Mouse (Mus musculus) erythroblast, embryonic 14.5 days (primary cell): ENCODE data around the gene Sarnp. TPM values are rescaled to one million over a fixed set of nuclear protein-coding genes. Genes with fewer than 3 reads are reported as not detected.
A peak's percentile ranks its signal among the peaks of the same experiment; 100 is the strongest.

Experiments used
- H3K27me3 ChIP-seq: 2 replicates; pipeline ENCODE4 v1.6.1; 2012; ENCODE audit warnings: inconsistent platforms; ENCODE audit not compliant: control insufficient read depth
- H3K36me3 ChIP-seq: 2 replicates; pipeline ENCODE4 v1.6.1; 2012; ENCODE audit warnings: mild to moderate bottlenecking, inconsistent platforms; ENCODE audit not compliant: control insufficient read depth
- H3K4me1 ChIP-seq: 2 replicates; pipeline ENCODE4 v1.6.1; 2012; ENCODE audit warnings: inconsistent platforms; ENCODE audit not compliant: control insufficient read depth
- H3K4me3 ChIP-seq: replicated peaks from 2 replicates; pipeline ENCODE3; 2012; ENCODE audit warnings: moderate library complexity, mild to moderate bottlenecking, inconsistent platforms
- H3K9me3 ChIP-seq: 2 replicates; pipeline ENCODE4 v1.6.1; 2012; ENCODE audit warnings: low read length, inconsistent platforms, mixed read lengths; ENCODE audit not compliant: control insufficient read depth
- GATA1 ChIP-seq: IDR thresholded peaks from 2 replicates; pipeline ENCODE4 v1.6.1; 2012; ENCODE audit warnings: low read length, inconsistent platforms, mixed read lengths
- TAL1 ChIP-seq: IDR thresholded peaks from 3 replicates; pipeline ENCODE4 v1.6.1; 2012; ENCODE audit warnings: low read length, inconsistent platforms, mixed read lengths
- polyA plus RNA-seq: library from polyadenylated mRNA; stranded (reverse); fragments of >175 nt; gene quantifications from 2 replicates; pipeline ENCODE4 v1.2.3, GENCODE M21; 2012

Sarnp gene
- polyA plus RNA-seq, 1 experiment = 2.5 TPM

GRCm38 (mm10) chr10:128908778-128909448 is 91.8 kb downstream of the Sarnp start:
- no peak for TF ChIP-seq TAL1
- no peak for TF ChIP-seq GATA1
- H3K27me3 ChIP-seq = peaks cover 58% of the 10 kb centered on the region
- peaks cover 6% of the 10 kb centered on the region for H3K4me1 ChIP-seq
- no peaks in the 10 kb centered on the region; the same call in 1 of the 2 replicates for H3K36me3 ChIP-seq
- no peak overlapping the region for H3K4me3 ChIP-seq
- H3K9me3 ChIP-seq = no peaks in the 10 kb centered on the region; the same call in 1 of the 2 replicates

GRCm38 (mm10) chr10:128909567-128910028 is 92.5 kb downstream of the Sarnp start:
- Histone ChIP-seq H3K4me3 (peak overlapping the region; percentile 54), H3K9me3 (no peaks in the 10 kb centered on the region; the same call in 1 of the 2 replicates), H3K27me3 (peaks cover 58% of the 10 kb centered on the region), H3K4me1 (peaks cover 6% of the 10 kb centered on the region), H3K36me3 (no peaks in the 10 kb centered on the region; the same call in 1 of the 2 replicates)
- TF ChIP-seq TAL1 (no peak), GATA1 (no peak)

- Histone ChIP-seq H3K9me3 (no peaks in the 10 kb centered on the region; the same call in 1 of the 2 replicates), H3K4me3 (peak overlapping the region; percentile 54), H3K36me3 (no peaks in the 10 kb centered on the region; the same call in 1 of the 2 replicates), H3K27me3 (peaks cover 58% of the 10 kb centered on the region), H3K4me1 (peaks cover 6% of the 10 kb centered on the region)
- TF ChIP-seq GATA1 = no peak
- no peak for TF ChIP-seq TAL1
Observed at GRCm38 (mm10) chr10:128910066-128910841, 93.1 kb downstream of the Sarnp start.

GRCm38 (mm10) chr10:128911430-128911829 is 94.3 kb downstream of the Sarnp start:
- no peak for TF ChIP-seq GATA1
- TF ChIP-seq TAL1 = no peak
- Histone ChIP-seq H3K4me3 (no peak overlapping the region), H3K36me3 (no peaks in the 10 kb centered on the region; the same call in 1 of the 2 replicates), H3K9me3 (no peaks in the 10 kb centered on the region; the same call in 1 of the 2 replicates), H3K4me1 (peaks cover 6% of the 10 kb centered on the region), H3K27me3 (peaks cover 57% of the 10 kb centered on the region)

GRCm38 (mm10) chr10:128912268-128912667 is 95.1 kb downstream of the Sarnp start:
- H3K36me3 ChIP-seq = no peaks in the 10 kb centered on the region; the same call in 1 of the 2 replicates
- no peak for TF ChIP-seq TAL1
- no peak for TF ChIP-seq GATA1
- no peaks in the 10 kb centered on the region; the same call in 1 of the 2 replicates for H3K9me3 ChIP-seq
- no peak overlapping the region for H3K4me3 ChIP-seq
- peaks cover 54% of the 10 kb centered on the region for H3K27me3 ChIP-seq
- H3K4me1 ChIP-seq = peaks cover 6% of the 10 kb centered on the region

GRCm38 (mm10) chr10:128912791-128913190 is 95.7 kb downstream of the Sarnp start:
- H3K36me3 ChIP-seq = peaks cover 5% of the 10 kb centered on the region

GRCm38 (mm10) chr10:128913219-128913618 is 96.1 kb downstream of the Sarnp start:
- no peak overlapping the region for H3K4me3 ChIP-seq
- H3K27me3 ChIP-seq = peaks cover 44% of the 10 kb centered on the region
- TF ChIP-seq GATA1 = no peak
- no peak for TF ChIP-seq TAL1
- peaks cover 9% of the 10 kb centered on the region for H3K36me3 ChIP-seq
- H3K4me1 ChIP-seq = peaks cover 6% of the 10 kb centered on the region
- no peaks in the 10 kb centered on the region; the same call in 1 of the 2 replicates for H3K9me3 ChIP-seq

More at GRCm38 (mm10) chr10:128912791-128913190, 95.7 kb downstream of the Sarnp start:
- H3K4me3 ChIP-seq = no peak overlapping the region
- peaks cover 48% of the 10 kb centered on the region for H3K27me3 ChIP-seq
- peaks cover 6% of the 10 kb centered on the region for H3K4me1 ChIP-seq
- TF ChIP-seq GATA1 = no peak
- no peak for TF ChIP-seq TAL1
- no peaks in the 10 kb centered on the region; the same call in 1 of the 2 replicates for H3K9me3 ChIP-seq

- Histone ChIP-seq H3K4me3 (no peak overlapping the region), H3K4me1 (peaks cover 6% of the 10 kb centered on the region), H3K27me3 (peaks cover 39% of the 10 kb centered on the region), H3K36me3 (peaks cover 9% of the 10 kb centered on the region), H3K9me3 (no peaks in the 10 kb centered on the region; the same call in 1 of the 2 replicates)
- no peak for TF ChIP-seq TAL1
- TF ChIP-seq GATA1 = no peak
Observed at GRCm38 (mm10) chr10:128913696-128914095, 96.6 kb downstream of the Sarnp start.

GRCm38 (mm10) chr10:128915550-128915949 is 98.4 kb downstream of the Sarnp start:
- no peaks in the 10 kb centered on the region; the same call in 1 of the 2 replicates for H3K4me1 ChIP-seq
- H3K4me3 ChIP-seq = no peak overlapping the region
- no peaks in the 10 kb centered on the region for H3K9me3 ChIP-seq
- peaks cover 12% of the 10 kb centered on the region for H3K36me3 ChIP-seq
- TF ChIP-seq GATA1 (no peak), TAL1 (no peak)
- H3K27me3 ChIP-seq = peaks cover 21% of the 10 kb centered on the region
